Mouse (Mus musculus) heart, embryonic 14.5 days (tissue): ENCODE measurements around the gene Fas. TPM values are rescaled to one million over a fixed set of nuclear protein-coding genes. Genes with fewer than 3 reads are reported as not detected.

Experiments used
- ATAC-seq: fragments of 200-750 bp; cut with Nextera tagmentation; 2 replicates; pipeline ENCODE4 v1.8.0; 2017; ENCODE audit warnings: low read depth, moderate TSS enrichment; ENCODE audit not compliant: insufficient number of reproducible peaks, insufficient read depth, low FRiP score
- H3K27ac ChIP-seq, 2 experiments: fragments of 200-500 bp in 1 of 2; fragments of 300-500 bp in 1 of 2; sonication (generic) in 1 of 2; replicated peaks in 1 of 2; 2 replicates each; pipeline ENCODE4 v1.5.1; 2012 to 2014; ENCODE audit warnings: low read depth in 2 of 2, low read length in 2 of 2, control low read depth in 1 of 2, mild to moderate bottlenecking in 1 of 2, mixed read lengths in 1 of 2; ENCODE audit not compliant: control insufficient read depth in 1 of 2, insufficient read depth in 1 of 2
- H3K27me3 ChIP-seq: fragments of 300-500 bp; sonication (generic); 2 replicates; pipeline ENCODE4 v1.6.1; 2014; ENCODE audit warnings: mild to moderate bottlenecking, low read length, control low read depth; ENCODE audit not compliant: control insufficient read depth, insufficient read depth
- H3K36me3 ChIP-seq: fragments of 300-500 bp; sonication (generic); 2 replicates; pipeline ENCODE4 v1.6.1; 2014; ENCODE audit warnings: mild to moderate bottlenecking, control low read depth, low read length, mixed read lengths; ENCODE audit not compliant: control insufficient read depth, insufficient read depth
- H3K4me1 ChIP-seq, 2 experiments: fragments of 200-500 bp in 1 of 2; fragments of 300-500 bp in 1 of 2; sonication (generic) in 1 of 2; 2 replicates each; pipeline ENCODE4 v1.6.1; 2012 to 2014; ENCODE audit warnings: low read length in 2 of 2, control low read depth in 1 of 2, mixed read lengths in 1 of 2; ENCODE audit not compliant: control insufficient read depth in 2 of 2, insufficient read depth in 2 of 2
- H3K4me2 ChIP-seq: fragments of 300-500 bp; sonication (generic); 2 replicates; pipeline ENCODE4 v1.6.1; 2014; ENCODE audit warnings: mild to moderate bottlenecking, low read length
- H3K4me3 ChIP-seq, 2 experiments: fragments of 200-500 bp in 1 of 2; fragments of 300-500 bp in 1 of 2; sonication (generic) in 1 of 2; 2 replicates each; pipeline ENCODE4 v1.5.1; 2012 to 2014; ENCODE audit warnings: low read length in 2 of 2, mild to moderate bottlenecking in 2 of 2, control low read depth in 1 of 2, low read depth in 1 of 2, moderate library complexity in 1 of 2; ENCODE audit not compliant: control insufficient read depth in 1 of 2, insufficient read depth in 1 of 2
- H3K9ac ChIP-seq: fragments of 300-500 bp; sonication (generic); 2 replicates; pipeline ENCODE4 v1.6.1; 2014; ENCODE audit warnings: mild to moderate bottlenecking, low read length
- H3K9me3 ChIP-seq: fragments of 300-500 bp; sonication (generic); 2 replicates; pipeline ENCODE4 v1.6.1; 2016; ENCODE audit warnings: low read length, control low read depth; ENCODE audit not compliant: control insufficient read depth
- WGBS: fragments of 180-500 bp; shearing (Covaris S2); extraction: QIAGEN DNeasy Blood & Tissue Kit; methylation state at CpG from one replicate; pipeline ENCODE4 v1.1.7; 2014; 5-methylcytosine and 5-hydroxymethylcytosine counted together
- polyA plus RNA-seq: library from polyadenylated mRNA; unstranded; fragments of >200 nt; fragmentation: Nextera tagmentation; extraction: Ambion mirVana; gene quantifications from 2 replicates; pipeline ENCODE4 v1.2.1, GENCODE M21; 2014

Gene Fas
- polyA plus RNA-seq, 1 experiment from 2014 or later = 4.4 TPM

- Histone ChIP-seq H3K36me3 (no peaks in the 10 kb centered on the region), H3K27me3 (0 out of 2 replicates have a peak, but pooled peaks cover 7% of the 10 kb centered on the region), H3K4me2 (no peak overlapping the region), H3K9ac (no peak overlapping the region), H3K4me3 (no peak overlapping the region), H3K27ac (no peak overlapping the region), H3K9me3 (no peaks in the 10 kb centered on the region), H3K4me1 (no peaks in the 10 kb centered on the region; a peak in 1 of 4 replicates)
- WGBS = 75% methylated on average over 5 of the region's 5 CpGs
- ATAC-seq = no peak
Measured at GRCm38 (mm10) chr19:34291956-34292355, 1.5 kb downstream of the Fas start.

- 56% methylated on average over 2 of the region's 2 CpGs for WGBS
- Histone ChIP-seq H3K27me3 (0 out of 2 replicates have a peak, but pooled peaks cover 7% of the 10 kb centered on the region), H3K4me1 (no peaks in the 10 kb centered on the region; a peak in 1 of 4 replicates), H3K9ac (no peak overlapping the region), H3K27ac (no peak overlapping the region), H3K4me3 (no peak overlapping the region), H3K9me3 (no peaks in the 10 kb centered on the region), H3K4me2 (no peak overlapping the region), H3K36me3 (no peaks in the 10 kb centered on the region)
- ATAC-seq = no peak
Measured at GRCm38 (mm10) chr19:34292701-34293100, 2.2 kb downstream of the Fas start.

GRCm38 (mm10) chr19:34293376-34293947 lies 3.0 kb downstream of the Fas start:
- Histone ChIP-seq H3K9me3 (no peaks in the 10 kb centered on the region), H3K4me1 (no peaks in the 10 kb centered on the region; a peak in 1 of 4 replicates), H3K27ac (no peak overlapping the region), H3K4me2 (no peak overlapping the region), H3K9ac (no peak overlapping the region), H3K27me3 (0 out of 2 replicates have a peak, but pooled peaks cover 3% of the 10 kb centered on the region), H3K36me3 (no peaks in the 10 kb centered on the region), H3K4me3 (no peak overlapping the region)
- no peak for ATAC-seq
- 75% methylated on average over 3 of the region's 3 CpGs for WGBS

GRCm38 (mm10) chr19:34295442-34295841 lies 5.0 kb downstream of the Fas start:
- no peak overlapping the region for H3K4me3 ChIP-seq
- no peaks in the 10 kb centered on the region for H3K9me3 ChIP-seq
- H3K9ac ChIP-seq = no peak overlapping the region
- no peak overlapping the region for H3K27ac ChIP-seq
- H3K4me1 ChIP-seq = peaks cover 3 to 8% of the 10 kb centered on the region in 2 experiments
- H3K36me3 ChIP-seq = no peaks in the 10 kb centered on the region
- no peak for ATAC-seq
- H3K4me2 ChIP-seq = no peak overlapping the region
- H3K27me3 ChIP-seq = no peaks in the 10 kb centered on the region
- 69% methylated on average over 6 of the region's 6 CpGs for WGBS

GRCm38 (mm10) chr19:34298531-34298930 lies 8.1 kb downstream of the Fas start:
- no peak for ATAC-seq
- Histone ChIP-seq H3K9me3 (no peaks in the 10 kb centered on the region), H3K4me2 (no peak overlapping the region), H3K36me3 (no peaks in the 10 kb centered on the region), H3K27ac (no peak overlapping the region), H3K4me3 (no peak overlapping the region), H3K27me3 (no peaks in the 10 kb centered on the region), H3K9ac (no peak overlapping the region), H3K4me1 (peaks cover 3 to 8% of the 10 kb centered on the region in 2 experiments; a peak in 3 of 4 replicates)
- 21% methylated on average over 1 of the region's 1 CpGs for WGBS

- no peak overlapping the region for H3K9ac ChIP-seq
- H3K4me3 ChIP-seq = no peak overlapping the region
- H3K9me3 ChIP-seq = no peaks in the 10 kb centered on the region
- no peak overlapping the region for H3K27ac ChIP-seq
- no peak overlapping the region for H3K4me2 ChIP-seq
- ATAC-seq = no peak
- H3K27me3 ChIP-seq = no peaks in the 10 kb centered on the region
- no peaks in the 10 kb centered on the region for H3K36me3 ChIP-seq
- 38% methylated on average over 4 of the region's 4 CpGs for WGBS
- peaks cover 3 to 8% of the 10 kb centered on the region in 2 experiments; a peak in 3 of 4 replicates for H3K4me1 ChIP-seq
Measured at GRCm38 (mm10) chr19:34299229-34299628, 8.8 kb downstream of the Fas start.

- H3K27me3 ChIP-seq = no peaks in the 10 kb centered on the region
- no peaks in the 10 kb centered on the region for H3K36me3 ChIP-seq
- H3K4me1 ChIP-seq = peaks cover 3 to 8% of the 10 kb centered on the region in 2 experiments; a peak in 3 of 4 replicates
- no peak overlapping the region for H3K9ac ChIP-seq
- H3K4me2 ChIP-seq = no peak overlapping the region
- WGBS = 85% methylated on average over 2 of the region's 2 CpGs
- no peak for ATAC-seq
- no peak overlapping the region for H3K4me3 ChIP-seq
- H3K27ac ChIP-seq = no peak overlapping the region
- no peaks in the 10 kb centered on the region for H3K9me3 ChIP-seq
Measured at GRCm38 (mm10) chr19:34300430-34300829, 10.0 kb downstream of the Fas start.

GRCm38 (mm10) chr19:34304917-34305316 lies 14.5 kb downstream of the Fas start:
- no peak for ATAC-seq
- H3K4me3 ChIP-seq = no peak overlapping the region
- H3K4me2 ChIP-seq = no peak overlapping the region
- H3K36me3 ChIP-seq = no peaks in the 10 kb centered on the region
- H3K9me3 ChIP-seq = no peaks in the 10 kb centered on the region
- no peak overlapping the region for H3K27ac ChIP-seq
- no peak overlapping the region for H3K9ac ChIP-seq
- no peaks in the 10 kb centered on the region for H3K27me3 ChIP-seq
- no peaks in the 10 kb centered on the region for H3K4me1 ChIP-seq
